Mouse (Mus musculus): ENCODE measurements around the gene Aarsd1.
"Not testable (repeated sequence)": the region's sequence is repeated elsewhere in the genome, so short reads cannot be mapped to it uniquely, and the experiment has no call there.

The Aarsd1 gene

DNA sequence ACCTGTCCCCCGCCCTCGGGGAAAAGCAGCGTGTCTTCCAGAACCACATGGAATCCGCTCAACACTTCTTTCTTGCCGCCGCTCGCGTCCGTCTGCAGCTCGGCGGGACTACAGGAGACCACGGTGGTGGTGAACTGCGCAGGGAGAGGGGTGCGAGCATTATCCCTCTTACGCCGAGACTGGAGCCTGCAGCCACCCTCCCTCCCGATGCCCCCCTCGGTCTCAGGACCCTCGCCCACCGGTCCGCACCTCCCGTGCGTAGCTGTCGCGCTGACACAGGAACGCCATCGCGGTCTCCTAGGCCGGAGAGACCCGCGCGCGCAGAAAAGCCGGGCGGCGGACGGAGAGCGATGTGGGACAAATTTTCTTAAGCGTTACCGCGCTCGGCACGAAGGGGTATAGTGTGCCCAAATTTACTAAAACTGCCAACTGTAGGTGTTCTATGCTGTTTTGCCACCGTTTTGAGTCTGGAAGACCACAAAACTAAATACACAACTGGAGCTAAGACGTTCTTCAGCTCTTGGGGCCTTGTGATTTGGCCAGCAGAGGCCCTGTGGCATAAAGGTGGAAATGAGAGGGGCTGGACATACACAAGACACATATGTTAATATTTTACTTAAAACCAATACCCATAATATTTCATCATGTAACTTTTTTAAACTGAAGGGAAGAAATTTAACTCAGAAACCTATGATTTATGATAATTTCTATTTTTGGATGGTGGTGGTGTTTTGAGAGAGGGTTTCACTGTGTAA is at the start of gene Aarsd1:
TSS of gene Aarsd1 (minus strand) at position 515 of the 755 bp plus-strand sequence.
- in situ Hi-C loops (cut with MboI; ENCODE audit: low pct_unique_long_range_greater_than_20kb in 1 of 2, low sequenced_read_pairs in 2 of 2, unreplicated experiment in 1 of 2) = no loop called here

DNA sequence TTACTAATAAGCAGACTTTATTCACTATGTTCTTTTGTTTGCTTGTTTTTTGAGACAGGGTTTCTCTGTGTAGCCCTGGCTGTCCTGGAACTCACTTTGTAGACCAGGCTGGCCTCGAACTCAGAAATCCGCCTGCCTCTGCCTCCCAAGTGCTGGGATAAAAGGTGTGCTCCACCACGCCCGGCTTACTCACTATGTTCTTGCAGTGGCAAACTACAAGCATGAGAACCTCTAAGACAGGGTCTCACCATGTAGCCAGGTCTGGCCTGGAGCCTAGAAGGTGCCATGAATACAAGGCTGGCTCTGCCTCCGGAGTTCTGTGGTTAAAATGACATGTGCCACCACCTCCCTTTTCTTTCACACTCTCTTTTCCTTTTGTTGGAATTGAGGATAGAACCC is 49.1 kb upstream of the Aarsd1 start:
- in situ Hi-C loops (cut with MboI; ENCODE audit: low pct_unique_long_range_greater_than_20kb in 1 of 2, low sequenced_read_pairs in 2 of 2, unreplicated experiment in 1 of 2) = not testable (repeated sequence)

DNA sequence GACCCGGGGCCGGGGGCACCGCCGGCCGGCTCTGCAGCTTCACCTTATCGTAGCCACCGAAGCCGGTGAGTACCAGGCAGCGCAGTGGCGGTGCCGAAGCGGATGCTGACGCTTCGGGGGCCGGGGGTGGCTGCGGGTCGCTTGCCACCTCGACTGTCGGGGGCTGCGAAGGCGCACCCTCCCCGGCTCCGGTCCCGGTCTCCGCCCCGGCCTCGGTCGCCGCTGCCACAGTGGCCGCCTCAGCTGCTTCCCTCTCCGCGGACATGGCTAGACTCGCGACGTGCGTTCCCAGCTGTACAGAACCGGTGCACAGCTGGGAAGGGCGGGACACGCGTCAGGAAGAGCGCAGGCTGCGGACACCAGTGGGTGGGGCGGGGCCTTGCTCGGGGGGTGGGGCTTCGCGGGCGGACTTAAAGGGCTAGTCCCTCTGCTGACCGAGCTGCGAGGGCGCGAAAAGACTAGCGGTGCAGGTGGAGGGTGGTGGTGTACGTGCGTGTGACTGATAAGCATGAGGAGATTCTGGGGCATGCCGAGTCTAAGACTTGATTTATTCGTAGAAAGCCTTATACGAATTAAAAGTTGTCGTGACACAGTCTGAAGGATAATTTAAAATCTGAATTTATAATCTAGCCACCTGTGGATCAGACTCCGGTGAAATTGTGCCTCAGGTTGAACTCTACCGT is 48.6 kb upstream of the Aarsd1 start, which contains the start of gene Vat1:
TSS of gene Vat1 (minus strand) at position 362 of the 683 bp plus-strand sequence.
- in situ Hi-C loops (cut with MboI; ENCODE audit: low pct_unique_long_range_greater_than_20kb in 1 of 2, low sequenced_read_pairs in 2 of 2, unreplicated experiment in 1 of 2) = no loop called here

DNA sequence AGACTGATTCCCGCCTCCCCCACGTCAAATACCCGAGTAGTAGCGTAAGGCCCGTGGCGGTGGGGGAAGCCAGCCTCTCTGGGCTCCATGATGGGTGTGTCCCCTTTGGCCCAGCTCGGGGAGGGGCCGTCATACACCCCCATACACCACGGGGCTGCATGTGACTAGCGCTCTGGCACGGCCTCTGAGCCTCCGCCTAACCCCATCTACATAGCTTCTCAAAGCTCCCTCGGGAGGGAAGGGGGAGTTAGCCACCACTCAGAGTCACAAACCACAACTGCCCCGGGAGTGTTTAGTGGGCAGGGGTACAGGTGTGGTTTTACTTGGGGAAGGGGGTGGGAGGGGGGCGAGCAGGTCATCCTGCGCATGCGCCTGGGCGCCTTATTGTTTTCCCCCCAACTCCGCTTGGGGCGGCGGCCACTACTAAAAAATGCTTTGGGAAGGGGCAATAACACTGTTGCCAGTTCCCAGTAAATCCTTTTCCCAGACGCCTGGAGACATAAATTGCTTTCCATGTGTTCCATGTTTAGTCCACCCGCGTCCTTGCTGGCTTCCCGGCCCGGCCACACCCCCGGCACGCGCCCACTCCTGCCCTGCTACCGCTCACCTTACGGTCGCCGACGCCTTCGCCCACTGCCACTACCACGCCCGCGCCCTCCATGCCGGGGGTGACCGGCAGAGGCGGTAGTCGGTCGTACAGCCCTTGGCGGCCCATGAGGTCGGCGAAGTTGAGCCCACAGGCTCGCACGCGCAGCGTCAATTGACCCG is 47.9 kb upstream of the Aarsd1 start:
- in situ Hi-C loops (cut with MboI; ENCODE audit: low pct_unique_long_range_greater_than_20kb in 1 of 2, low sequenced_read_pairs in 2 of 2, unreplicated experiment in 1 of 2) = no loop called here

DNA sequence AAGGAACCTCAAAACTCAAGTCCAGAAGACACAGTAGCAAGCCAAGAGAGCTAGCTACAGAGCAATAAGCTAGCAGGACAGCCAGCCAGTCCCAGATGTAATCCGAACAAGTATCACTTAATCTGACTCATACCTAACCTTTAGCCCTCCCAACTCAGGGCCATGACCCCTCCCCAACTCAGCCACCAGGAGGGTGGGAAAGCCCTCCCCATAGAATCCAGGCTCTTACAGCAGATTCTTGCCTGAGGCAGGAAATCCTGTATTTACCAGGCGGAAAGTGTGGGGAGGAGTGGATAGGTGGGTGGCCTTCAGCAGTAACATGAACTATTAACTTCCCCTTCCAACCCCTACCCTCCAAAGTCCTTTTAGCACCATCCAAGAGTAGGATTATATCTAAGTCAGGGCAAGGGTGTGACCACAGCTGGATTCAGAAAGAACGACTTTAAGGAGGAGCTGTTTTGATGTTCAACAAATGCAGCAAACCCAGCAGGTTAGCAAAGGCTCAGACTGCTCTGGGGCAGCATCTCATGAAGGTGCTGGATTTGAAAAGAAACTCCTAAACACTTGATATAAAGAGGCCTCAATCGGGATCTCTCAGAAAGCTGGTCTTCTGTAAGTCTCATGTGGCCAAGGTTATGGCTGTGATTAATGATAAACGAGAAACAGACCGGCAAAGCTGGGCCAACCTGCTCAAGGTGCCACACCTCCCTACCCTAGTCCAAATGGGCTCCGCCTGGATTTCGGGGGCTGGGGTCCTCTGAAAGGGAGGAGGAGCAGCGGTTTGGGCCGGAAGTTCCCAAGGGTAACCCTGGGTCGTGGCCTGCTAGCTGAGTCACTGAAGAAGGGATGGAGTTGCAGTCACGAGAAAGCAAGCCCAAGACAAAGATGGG is 47.0 kb upstream of the Aarsd1 start, which contains the start of gene Rnd2:
TSS of gene Rnd2 (plus strand) at position 789 of the 890 bp plus-strand sequence.
- in situ Hi-C loops (cut with MboI; ENCODE audit: low pct_unique_long_range_greater_than_20kb in 1 of 2, low sequenced_read_pairs in 2 of 2, unreplicated experiment in 1 of 2) = no loop called here

DNA sequence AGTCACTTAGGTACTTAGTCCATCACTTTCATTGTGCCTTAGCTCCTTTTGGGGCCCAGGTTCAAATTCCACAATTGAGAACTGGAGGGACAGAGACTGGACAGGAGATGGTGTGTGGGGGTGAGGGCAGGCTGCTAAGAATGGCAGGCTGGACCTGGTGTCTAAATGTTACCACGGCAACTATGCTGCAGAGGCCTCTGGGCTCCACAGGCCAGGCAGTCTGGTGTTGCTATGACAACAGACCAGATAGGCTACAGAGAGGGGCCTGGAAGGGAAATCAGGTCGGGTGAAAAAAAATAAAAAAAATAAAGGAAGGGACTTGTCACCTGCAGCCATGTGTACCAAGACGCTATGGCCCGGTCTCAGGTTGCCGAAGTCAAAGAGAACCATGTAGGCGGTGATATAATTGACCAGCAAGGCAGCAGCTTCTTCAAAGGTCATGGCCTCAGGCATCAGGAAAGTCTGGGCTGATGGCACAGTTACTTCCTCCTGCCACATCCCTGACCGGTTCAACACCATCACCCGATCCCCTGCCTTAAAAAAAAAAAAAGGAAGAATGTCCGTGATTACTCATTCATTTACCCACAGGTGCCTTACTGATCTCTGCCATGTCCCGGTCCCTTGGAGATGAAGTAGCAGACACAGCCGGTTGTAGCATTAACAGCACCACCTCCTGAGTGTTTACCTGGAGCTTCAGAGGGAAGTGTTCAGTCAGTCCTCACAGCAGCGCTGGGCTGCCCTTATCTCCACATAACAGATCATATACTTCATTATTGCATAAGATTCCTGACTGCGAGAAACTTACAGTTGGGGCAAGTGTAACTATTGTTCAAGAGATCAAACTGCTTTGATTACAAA is 45.4 kb upstream of the Aarsd1 start:
- in situ Hi-C loops (cut with MboI; ENCODE audit: low pct_unique_long_range_greater_than_20kb in 1 of 2, low sequenced_read_pairs in 2 of 2, unreplicated experiment in 1 of 2) = no loop called here

DNA sequence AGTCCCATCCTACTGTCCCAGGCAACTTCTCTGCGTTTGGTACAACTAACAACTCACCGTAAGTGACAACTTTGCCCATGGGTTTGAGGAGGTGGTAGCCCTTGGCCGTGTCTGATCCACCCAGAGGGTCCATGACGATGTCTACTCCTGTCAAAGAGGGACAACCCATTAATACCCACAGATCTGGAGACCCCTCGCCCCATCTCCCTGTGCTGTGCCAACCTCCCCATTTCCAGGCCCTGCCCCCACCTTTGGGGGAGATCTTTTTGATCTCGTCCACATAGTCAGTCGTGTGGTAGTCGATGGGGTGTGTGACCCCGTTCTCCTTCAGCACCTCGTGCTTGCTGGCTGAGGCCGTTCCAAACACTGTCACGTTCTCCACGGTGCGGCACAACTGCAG is 44.7 kb upstream of the Aarsd1 start:
- in situ Hi-C loops (cut with MboI; ENCODE audit: low pct_unique_long_range_greater_than_20kb in 1 of 2, low sequenced_read_pairs in 2 of 2, unreplicated experiment in 1 of 2) = no loop called here

DNA sequence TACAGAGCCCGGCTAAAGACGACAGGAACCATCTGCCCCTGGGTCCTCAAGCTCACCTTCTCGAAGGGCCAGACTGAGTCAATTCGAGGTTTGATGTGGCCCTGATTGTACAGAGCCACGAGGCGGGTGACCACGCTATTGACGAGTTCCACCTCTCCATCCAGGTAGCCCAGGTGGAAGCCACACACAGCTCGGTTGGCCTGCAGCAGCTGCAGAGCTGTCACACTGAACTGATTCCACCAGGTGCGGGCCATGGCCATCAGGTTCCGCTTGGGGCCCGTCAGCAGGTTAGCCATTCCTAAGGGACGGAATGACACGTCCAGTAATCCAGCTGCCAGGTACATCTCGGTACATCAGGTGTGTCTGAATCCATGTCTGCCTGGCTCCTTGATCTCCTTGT is 42.9 kb upstream of the Aarsd1 start:
- in situ Hi-C loops (cut with MboI; ENCODE audit: low pct_unique_long_range_greater_than_20kb in 1 of 2, low sequenced_read_pairs in 2 of 2, unreplicated experiment in 1 of 2) = no loop called here

DNA sequence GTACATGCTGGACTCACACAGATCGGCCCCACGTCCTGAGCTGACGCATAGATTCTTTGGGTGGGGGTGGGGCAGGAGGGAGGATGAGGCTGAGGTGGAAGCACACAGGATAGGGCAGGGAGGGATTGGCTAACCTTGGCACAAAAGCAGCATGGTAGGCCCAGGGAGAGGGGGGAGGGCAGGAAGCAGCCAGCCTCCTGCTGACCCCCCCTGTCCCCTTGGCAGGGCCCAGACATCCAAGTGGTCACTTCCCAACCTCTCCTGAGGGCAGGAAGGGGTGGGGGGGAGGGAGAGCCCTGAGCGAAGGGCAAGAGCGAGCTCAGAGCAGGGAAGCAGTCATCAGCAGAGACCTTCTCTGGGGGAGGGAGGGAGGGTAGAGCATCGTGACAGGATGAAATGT is 42.3 kb upstream of the Aarsd1 start:
- in situ Hi-C loops (cut with MboI; ENCODE audit: low pct_unique_long_range_greater_than_20kb in 1 of 2, low sequenced_read_pairs in 2 of 2, unreplicated experiment in 1 of 2) = no loop called here

DNA sequence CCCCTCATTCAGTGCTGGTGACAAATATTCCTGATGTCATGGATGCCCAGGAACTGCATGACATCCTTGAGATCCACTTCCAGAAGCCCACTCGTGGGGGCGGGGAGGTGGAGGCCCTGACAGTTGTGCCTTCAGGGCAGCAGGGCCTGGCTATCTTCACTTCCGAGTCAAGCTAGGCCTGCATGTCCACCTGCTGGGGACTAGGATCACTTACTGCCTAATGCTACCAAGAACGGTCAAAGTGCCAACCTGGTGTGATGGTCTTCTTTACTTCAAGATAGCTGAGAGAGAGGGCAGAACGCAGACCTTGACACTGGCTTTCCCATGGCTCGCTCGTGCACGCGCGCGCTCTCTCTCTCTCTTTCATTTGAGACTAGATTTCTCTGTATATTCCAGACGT is 40.8 kb upstream of the Aarsd1 start:
- in situ Hi-C loops (cut with MboI; ENCODE audit: low pct_unique_long_range_greater_than_20kb in 1 of 2, low sequenced_read_pairs in 2 of 2, unreplicated experiment in 1 of 2) = no loop called here

DNA sequence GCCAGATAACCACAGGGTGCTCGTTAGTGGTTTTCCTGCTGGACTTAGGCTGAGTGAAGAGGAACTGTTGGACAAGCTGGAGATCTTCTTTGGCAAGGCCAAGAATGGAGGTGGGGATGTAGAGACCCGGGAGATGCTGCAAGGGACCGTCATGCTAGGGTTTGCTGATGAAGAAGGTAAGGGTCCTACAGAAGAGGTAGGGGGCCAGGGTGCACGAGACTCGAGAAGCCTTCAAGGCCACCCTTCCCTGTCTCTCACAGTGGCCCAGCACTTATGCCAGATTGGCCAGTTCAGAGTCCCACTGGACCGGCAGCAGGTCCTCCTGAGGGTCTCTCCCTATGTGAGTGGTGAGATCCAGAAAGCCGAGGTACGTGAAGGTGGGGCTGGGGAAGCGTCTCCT is 40.2 kb upstream of the Aarsd1 start:
- in situ Hi-C loops (cut with MboI; ENCODE audit: low pct_unique_long_range_greater_than_20kb in 1 of 2, low sequenced_read_pairs in 2 of 2, unreplicated experiment in 1 of 2) = no loop called here

DNA sequence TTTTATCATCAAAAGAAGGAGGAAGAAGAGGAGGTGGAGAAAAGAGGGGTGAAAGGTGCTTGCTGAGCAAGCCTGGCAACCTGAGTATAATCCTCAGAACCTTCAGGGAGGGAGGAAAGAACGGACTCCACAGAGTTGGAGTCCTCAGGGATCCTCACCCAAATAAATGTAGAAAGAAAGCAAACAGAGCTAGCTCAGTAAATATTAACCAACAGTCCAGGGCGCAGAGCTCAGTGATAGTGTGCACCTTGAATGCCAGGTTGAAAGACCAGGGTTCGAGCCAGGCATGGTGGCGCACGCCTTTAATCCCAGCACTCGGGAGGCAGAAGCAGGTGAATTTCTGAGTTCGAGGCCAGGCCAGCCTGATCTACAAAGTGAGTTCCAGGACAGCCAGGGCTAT is 38.2 kb upstream of the Aarsd1 start:
- in situ Hi-C loops (cut with MboI; ENCODE audit: low pct_unique_long_range_greater_than_20kb in 1 of 2, low sequenced_read_pairs in 2 of 2, unreplicated experiment in 1 of 2) = no loop called here

DNA sequence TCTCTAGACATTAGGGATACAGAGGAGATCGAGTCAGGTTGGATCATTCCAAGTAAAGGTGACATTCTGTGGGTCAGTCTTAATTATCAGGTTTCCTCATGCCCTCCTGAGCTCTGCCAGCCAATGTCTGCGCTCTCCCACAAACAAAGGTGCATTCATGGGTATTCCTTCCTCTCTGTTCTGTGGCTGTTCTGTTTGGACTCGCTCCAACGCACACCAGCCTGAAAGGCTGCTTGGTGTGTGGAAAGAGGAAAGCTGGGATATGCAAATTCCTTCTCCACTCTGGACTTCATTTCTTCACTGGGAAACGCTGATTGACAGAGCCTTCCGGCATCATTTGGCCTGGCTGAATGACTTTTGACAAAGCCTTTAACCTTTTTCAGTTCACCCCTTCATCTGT is 37.3 kb upstream of the Aarsd1 start:
- in situ Hi-C loops (cut with MboI; ENCODE audit: low pct_unique_long_range_greater_than_20kb in 1 of 2, low sequenced_read_pairs in 2 of 2, unreplicated experiment in 1 of 2) = no loop called here

DNA sequence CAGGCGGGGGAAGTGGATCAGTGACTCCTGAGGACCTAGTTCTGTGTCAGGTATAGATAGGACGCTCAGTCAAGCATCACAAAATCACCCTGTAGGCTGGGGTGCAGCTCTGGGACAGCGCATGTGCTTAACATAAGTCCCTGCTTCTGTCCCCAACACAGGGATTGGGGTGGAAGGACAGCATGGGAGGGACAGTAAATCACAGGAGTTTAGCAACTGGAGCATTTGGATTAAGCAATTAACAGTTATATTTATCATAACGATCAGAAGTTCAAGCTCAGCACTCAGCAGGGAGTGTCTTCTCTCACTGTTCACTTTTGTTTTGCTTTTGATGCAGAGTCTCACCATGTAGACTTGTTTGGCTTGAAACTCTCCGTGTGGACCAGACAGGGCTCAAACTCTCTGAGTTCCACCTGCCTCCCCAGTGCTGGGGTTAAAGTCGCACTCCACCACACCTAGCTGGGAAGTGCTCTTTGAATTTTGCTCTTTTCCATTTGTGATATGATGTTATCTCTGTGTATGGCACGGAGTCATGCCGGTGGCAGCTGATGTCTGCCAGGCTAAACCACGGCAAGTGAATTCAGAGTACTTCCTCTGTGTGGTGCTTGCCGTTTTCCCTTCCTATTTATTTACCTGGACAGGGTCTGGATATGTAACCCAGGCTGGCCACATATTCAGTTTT is 34.8 kb upstream of the Aarsd1 start:
- in situ Hi-C loops (cut with MboI; ENCODE audit: low pct_unique_long_range_greater_than_20kb in 1 of 2, low sequenced_read_pairs in 2 of 2, unreplicated experiment in 1 of 2) = no loop called here

DNA sequence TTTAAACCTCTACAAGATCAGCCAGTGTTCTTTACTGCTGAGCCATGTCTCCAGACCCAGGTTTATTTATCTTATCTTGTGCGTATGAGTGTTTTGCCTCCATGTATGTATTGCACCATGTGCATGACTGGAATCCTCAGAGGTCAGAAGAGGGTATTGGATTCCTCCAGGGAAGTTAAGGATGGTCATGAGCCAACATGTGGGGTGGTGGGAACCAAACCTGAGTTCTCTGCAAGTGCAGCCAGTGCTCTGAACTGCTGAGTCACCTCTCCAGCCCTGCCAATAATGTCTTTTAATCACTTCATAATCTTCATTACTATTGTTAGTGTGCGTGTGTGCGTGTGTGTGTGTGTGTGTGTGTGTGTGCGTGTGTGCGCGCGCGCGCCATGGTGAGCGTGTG is 34.1 kb upstream of the Aarsd1 start:
- in situ Hi-C loops (cut with MboI; ENCODE audit: low pct_unique_long_range_greater_than_20kb in 1 of 2, low sequenced_read_pairs in 2 of 2, unreplicated experiment in 1 of 2) = no loop called here

DNA sequence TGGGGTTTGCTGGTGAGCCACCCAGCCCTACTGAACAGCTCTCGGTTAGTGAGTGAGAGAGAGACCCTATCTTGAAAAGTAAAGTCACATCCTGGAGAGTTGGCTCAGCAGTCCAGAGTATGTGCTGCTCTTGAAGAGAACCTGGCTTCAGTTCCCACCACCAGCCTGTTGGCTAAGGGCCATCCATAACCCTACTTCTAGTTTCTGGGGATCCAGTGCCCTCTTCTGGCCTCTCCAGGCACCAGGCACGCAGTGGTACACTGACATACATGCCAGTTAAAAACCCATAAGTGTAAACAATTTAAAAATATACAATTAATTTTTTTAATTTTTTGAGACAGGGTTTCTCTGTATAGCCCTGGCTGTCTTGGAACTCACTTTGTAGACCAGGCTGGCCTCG is 33.0 kb upstream of the Aarsd1 start:
- in situ Hi-C loops (cut with MboI; ENCODE audit: low pct_unique_long_range_greater_than_20kb in 1 of 2, low sequenced_read_pairs in 2 of 2, unreplicated experiment in 1 of 2) = no loop called here

DNA sequence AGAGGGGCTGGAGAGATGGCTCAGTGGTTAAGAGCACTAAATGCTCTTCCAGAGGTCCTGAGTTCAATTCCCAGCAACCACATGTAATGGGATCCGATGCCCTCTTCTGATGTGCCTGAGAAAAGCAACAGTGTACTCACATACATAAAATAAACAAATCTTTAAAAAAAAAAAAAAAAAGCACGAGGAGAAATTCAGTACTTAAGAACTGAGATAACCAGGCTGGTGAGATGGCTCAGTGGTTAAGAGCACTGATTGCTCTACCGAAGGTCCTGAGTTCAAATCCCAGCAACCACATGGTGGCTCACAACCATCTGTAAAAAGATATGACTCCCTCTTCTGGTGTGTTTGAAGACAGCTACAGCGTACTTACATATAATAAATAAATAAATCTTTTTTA is 32.2 kb upstream of the Aarsd1 start:
- in situ Hi-C loops (cut with MboI; ENCODE audit: low pct_unique_long_range_greater_than_20kb in 1 of 2, low sequenced_read_pairs in 2 of 2, unreplicated experiment in 1 of 2) = not testable (repeated sequence)

All from mouse embryonic stem cell (cell line).